Mouse (Mus musculus) midbrain, embryonic 12.5 days (tissue): ENCODE data around the gene Zfp184. TPM values are rescaled to one million over a fixed set of nuclear protein-coding genes. Genes with fewer than 3 reads are reported as not detected.
A peak's percentile ranks its signal among the peaks of the same experiment; 100 is the strongest.
"Not testable (repeated sequence)": the region's sequence is repeated elsewhere in the genome, so short reads cannot be mapped to it uniquely, and the experiment has no call there.

ENCODE experiments used
- ATAC-seq: fragments of 200-750 bp; cut with Nextera tagmentation; 2 replicates; pipeline ENCODE4 v1.8.0; 2017; ENCODE audit warnings: low read depth, moderate TSS enrichment, moderate library complexity; ENCODE audit not compliant: low FRiP score
- H3K27ac ChIP-seq: fragments of 300-500 bp; sonication (generic); replicated peaks from 2 replicates; pipeline ENCODE4 v1.5.1; 2016; ENCODE audit warnings: mild to moderate bottlenecking
- H3K27me3 ChIP-seq: fragments of 300-500 bp; sonication (generic); 2 replicates; pipeline ENCODE4 v1.6.1; 2016; ENCODE audit warnings: mild to moderate bottlenecking
- H3K36me3 ChIP-seq: fragments of 300-500 bp; sonication (generic); 2 replicates; pipeline ENCODE4 v1.6.1; 2016
- H3K4me1 ChIP-seq: fragments of 300-500 bp; sonication (generic); 2 replicates; pipeline ENCODE4 v1.6.1; 2016
- H3K4me2 ChIP-seq: fragments of 300-500 bp; sonication (generic); replicated peaks from 2 replicates; pipeline ENCODE4 v1.6.1; 2016; ENCODE audit warnings: mild to moderate bottlenecking, moderate library complexity
- H3K4me3 ChIP-seq: fragments of 300-500 bp; sonication (generic); 2 replicates; pipeline ENCODE4 v1.5.1; 2016; ENCODE audit warnings: mild to moderate bottlenecking
- H3K9ac ChIP-seq: fragments of 300-500 bp; sonication (generic); replicated peaks from 2 replicates; pipeline ENCODE4 v1.6.1; 2016; ENCODE audit warnings: mild to moderate bottlenecking, moderate library complexity
- H3K9me3 ChIP-seq: fragments of 300-500 bp; sonication (generic); 2 replicates; pipeline ENCODE4 v1.6.1; 2016; ENCODE audit warnings: mild to moderate bottlenecking
- WGBS: fragments of 180-500 bp; shearing (Covaris S2); methylation state at CpG from one replicate; pipeline ENCODE4 v1.1.7; 2016; 5-methylcytosine and 5-hydroxymethylcytosine counted together
- polyA plus RNA-seq: library from polyadenylated mRNA; unstranded; fragments of >200 nt; fragmentation: Nextera tagmentation; extraction: Ambion mirVana; gene quantifications from 2 replicates; pipeline ENCODE4 v1.2.1, GENCODE M21; 2016

The Zfp184 gene
- polyA plus RNA-seq: 22.3 and 24.2 TPM in 2 replicates

DNA sequence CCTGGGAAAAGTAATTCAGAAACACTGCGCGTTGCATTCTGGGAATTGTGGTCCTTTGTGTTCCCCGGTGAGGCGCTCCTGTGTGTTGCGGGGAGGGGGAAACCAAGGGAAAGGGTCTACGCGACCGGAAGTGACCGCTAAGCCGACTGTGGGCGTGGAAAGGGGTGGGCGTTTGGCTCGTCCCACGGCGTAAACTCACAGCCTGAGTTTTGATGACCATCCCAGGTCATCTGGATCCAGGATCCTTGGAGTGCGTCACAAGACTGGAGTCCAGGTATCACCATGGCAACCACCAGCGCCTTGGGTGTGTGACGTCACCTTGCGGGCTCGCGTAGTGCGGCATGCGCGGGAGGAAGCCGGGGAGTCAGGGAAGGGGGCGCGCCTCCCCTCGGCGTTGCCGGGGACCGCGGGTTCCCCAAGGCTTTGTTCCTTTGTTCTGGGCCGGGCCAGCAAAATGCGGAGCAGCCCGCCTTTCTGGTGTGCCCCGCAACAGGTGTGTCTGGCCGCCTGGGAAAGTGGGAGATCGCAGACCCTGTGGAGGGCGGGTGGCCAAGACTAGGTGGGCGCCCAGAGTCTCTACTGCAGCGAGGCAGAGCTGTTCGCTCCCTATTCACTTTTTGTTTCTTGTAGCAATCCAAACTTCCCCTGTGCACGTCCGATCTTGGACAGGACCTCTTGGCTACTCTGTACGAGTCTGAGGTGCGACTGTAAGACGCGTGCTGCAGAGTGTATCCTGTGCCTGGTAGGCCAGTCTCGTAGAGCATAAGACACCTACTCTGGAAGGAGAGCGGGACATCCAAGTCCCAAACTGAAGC, at the start of gene Zfp184:
TSS of gene Zfp184 (plus strand) at position 169 of the 815 bp plus-strand sequence.
- ATAC-seq: peak; percentile 95
- H3K36me3 ChIP-seq: peaks cover 19% of the 10 kb centered on the region
- H3K27me3 ChIP-seq: no peaks in the 10 kb centered on the region
- no peaks in the 10 kb centered on the region for H3K9me3 ChIP-seq
- WGBS: under 1% methylated on average over 50 of the region's 50 CpGs
- peak within 1 kb of the TSS; percentile 78 for H3K9ac ChIP-seq
- peak within 1 kb of the TSS; percentile 86 for H3K4me3 ChIP-seq
- peak within 1 kb of the TSS; percentile 75 for H3K27ac ChIP-seq
- H3K4me2 ChIP-seq: peak within 1 kb of the TSS; percentile 72
- H3K4me1 ChIP-seq: peaks cover 14% of the 10 kb centered on the region

DNA sequence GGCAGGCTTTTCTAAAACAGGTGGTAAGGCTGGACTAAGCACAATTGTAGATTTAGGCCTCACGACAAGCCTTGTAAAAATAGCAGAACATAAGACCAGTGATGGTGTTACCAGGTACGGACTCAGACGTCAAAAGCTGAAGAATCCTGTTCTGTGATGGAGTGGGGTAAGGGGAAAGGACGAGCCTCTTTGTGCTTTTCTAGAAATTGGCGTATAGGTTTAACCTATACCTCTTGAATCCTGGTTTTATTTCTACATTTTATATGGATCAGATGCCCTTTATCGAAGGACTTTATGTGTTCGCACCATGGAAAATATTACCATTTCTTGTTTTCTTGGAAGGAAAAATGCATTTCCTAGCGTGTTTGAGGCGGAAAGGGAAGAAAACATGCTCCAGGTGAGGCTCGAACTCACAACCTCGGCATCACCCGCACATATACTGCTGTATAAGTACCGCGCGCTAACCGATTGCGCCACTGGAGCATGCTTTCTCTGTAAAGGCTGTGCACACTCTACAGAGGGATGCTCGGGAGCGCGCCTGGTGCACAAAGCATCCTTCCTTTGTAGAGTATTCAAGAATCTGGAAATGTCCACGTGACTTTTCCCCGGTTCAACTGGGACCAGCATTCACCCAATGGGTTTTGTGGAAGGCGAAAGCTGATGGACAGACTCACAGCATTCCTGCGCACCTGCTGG, 48.2 kb upstream of the Zfp184 start:
- Histone ChIP-seq H3K4me3 (peak overlapping the region; percentile 57), H3K27ac (peak overlapping the region; percentile 47), H3K9ac (peak overlapping the region; percentile 45), H3K4me2 (peak overlapping the region; percentile 54), H3K36me3 (no peaks in the 10 kb centered on the region), H3K27me3 (peaks cover 7% of the 10 kb centered on the region), H3K9me3 (no peaks in the 10 kb centered on the region), H3K4me1 (peaks cover 5% of the 10 kb centered on the region; the same call in 1 of the 2 replicates)
- ATAC-seq: peak; percentile 96
- WGBS: 4% methylated on average over 24 of the region's 24 CpGs

DNA sequence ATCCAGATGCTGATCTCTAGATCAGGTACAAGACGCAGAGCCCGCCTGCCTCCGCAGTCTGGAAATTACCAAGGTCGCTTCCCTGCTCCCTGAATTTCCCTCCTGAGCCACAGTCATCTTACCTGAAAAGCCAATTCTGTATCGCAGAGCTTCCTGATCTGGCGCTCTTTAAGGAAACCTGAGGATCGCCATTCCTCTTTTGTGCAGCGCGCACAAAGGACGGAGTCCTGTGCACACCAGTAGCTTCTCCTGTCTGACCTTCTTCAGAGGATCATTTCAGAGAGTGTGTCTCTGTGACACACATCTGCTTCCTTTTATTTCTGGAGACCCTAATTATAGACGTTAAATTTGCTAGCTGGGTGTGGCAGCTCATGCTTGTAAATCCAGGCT, 47.7 kb upstream of the Zfp184 start:
- Histone ChIP-seq H3K9me3 (no peaks in the 10 kb centered on the region), H3K27ac (peak overlapping the region; percentile 47), H3K4me3 (peak overlapping the region; percentile 57), H3K4me1 (peaks cover 5% of the 10 kb centered on the region; the same call in 1 of the 2 replicates), H3K9ac (peak overlapping the region; percentile 45), H3K27me3 (peaks cover 7% of the 10 kb centered on the region), H3K4me2 (peak overlapping the region; percentile 54), H3K36me3 (no peaks in the 10 kb centered on the region)
- 0% methylated on average over 11 of the region's 11 CpGs for WGBS
- ATAC-seq: no peak; the same call in 1 of the 2 replicates

DNA sequence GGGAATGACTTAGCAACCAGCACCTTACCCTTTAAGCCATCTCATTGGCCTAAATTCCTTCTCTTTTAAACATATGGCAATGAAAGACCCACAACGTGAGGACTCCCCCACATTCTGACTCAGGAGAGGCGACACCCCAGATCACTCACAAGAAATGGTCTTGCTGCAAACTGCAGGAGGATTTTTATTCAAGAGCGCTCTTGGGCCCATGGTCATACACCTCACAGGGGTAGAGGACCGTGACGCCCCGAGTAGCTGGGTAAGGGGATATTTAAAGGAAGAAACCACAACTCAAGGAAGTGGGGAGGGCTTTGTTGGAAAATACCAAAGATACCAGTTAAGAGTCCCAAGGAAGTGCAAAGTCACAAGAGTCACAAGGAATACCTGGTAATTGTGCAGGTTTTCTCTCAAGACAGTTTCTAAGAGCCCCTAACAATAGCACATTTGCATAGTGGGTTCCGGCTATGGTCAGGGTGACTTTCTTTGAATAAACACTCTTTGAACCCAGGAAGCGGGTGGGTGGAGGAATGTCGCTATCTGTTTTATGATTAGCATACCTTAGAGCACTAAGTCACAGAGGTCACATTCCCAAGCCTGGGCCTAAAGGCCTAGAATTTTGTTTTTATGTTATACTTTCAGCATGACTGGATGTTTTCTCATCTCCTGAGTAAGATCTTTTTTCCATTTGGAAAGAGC, 43.9 kb upstream of the Zfp184 start:
- not testable (repeated sequence) for H3K27me3 ChIP-seq, H3K36me3 ChIP-seq, H3K27ac ChIP-seq, H3K4me2 ChIP-seq, H3K4me3 ChIP-seq, H3K9ac ChIP-seq, H3K9me3 ChIP-seq, H3K4me1 ChIP-seq, ATAC-seq
- 90% methylated on average over 9 of the region's 9 CpGs for WGBS

DNA sequence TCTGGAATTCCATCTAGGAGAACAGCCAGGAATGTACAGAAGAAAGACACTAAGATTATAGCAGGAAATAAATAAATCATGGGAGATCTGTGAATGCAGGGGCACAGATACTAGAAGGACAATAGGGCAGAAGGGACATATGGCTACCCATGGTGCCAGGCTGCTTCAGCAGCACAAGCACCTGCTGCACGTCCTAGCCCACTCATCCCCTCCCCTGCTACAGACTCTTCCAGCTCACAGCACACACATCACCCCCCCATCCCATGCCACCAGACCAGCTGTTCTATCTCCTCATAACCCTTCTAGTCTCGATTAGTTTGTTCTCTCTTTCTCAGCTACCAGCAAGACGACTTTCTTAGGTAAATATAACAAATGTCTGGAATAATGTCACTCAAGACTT, 41.4 kb upstream of the Zfp184 start:
- WGBS: 53% methylated on average over 3 of the region's 3 CpGs
- no peak for ATAC-seq
- H3K36me3 ChIP-seq: no peaks in the 10 kb centered on the region

DNA sequence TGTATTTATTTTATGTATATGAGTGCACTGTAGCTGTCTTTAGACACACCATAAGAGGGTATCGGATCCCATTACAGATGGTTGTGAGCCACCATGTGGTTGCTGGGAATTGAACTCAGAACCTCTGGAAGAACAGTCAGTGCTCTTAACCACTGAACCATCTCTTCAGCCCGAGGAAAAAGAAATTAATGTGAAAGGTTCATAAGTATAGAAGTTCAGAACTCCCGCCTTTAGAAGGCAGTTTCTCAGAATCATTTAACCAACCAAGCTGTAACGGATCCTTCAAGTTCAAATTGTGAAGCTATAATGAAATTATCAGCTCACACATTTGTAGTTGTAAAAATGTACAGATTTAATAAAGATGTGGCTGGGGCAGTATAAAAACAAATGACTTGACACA, 40.8 kb upstream of the Zfp184 start:
- H3K4me1 ChIP-seq, H3K9me3 ChIP-seq, H3K27ac ChIP-seq, H3K36me3 ChIP-seq, H3K27me3 ChIP-seq, H3K4me3 ChIP-seq, ATAC-seq, H3K9ac ChIP-seq, H3K4me2 ChIP-seq: not testable (repeated sequence)
- WGBS: 69% methylated on average over 4 of the region's 4 CpGs

More for the DNA sequence above, 41.4 kb upstream of the Zfp184 start:
- Histone ChIP-seq H3K4me1 (0 out of 2 replicates have a peak, but pooled peaks cover 3% of the 10 kb centered on the region), H3K27ac (no peak overlapping the region), H3K27me3 (peaks cover 7% of the 10 kb centered on the region), H3K4me3 (no peak overlapping the region), H3K9me3 (no peaks in the 10 kb centered on the region), H3K9ac (no peak overlapping the region), H3K4me2 (no peak overlapping the region)

DNA sequence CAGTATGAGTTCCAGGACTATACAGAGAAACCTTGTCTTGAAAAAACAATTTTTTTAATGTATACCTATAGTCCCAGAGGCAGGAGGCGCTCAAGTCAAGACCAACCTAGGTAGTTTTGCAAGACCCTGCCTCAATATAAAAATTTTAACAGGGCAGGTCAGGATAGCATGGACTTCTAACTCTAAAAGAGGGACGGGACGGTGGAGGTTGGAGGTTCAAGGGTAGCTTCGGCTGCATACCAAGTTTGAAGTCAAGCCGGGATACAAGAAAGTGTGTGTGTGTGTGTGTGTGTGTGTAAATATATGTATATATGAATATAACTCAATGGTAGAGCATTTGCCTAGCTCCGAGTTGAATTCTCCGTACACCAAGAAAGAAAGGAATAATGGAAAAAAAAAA, 38.6 kb upstream of the Zfp184 start:
- no peak overlapping the region for H3K4me2 ChIP-seq
- H3K4me1 ChIP-seq: 0 out of 2 replicates have a peak, but pooled peaks cover 3% of the 10 kb centered on the region
- no peaks in the 10 kb centered on the region for H3K36me3 ChIP-seq
- H3K4me3 ChIP-seq: no peak overlapping the region
- no peak overlapping the region for H3K27ac ChIP-seq
- peaks cover 7% of the 10 kb centered on the region for H3K27me3 ChIP-seq
- H3K9ac ChIP-seq: no peak overlapping the region
- no peak for ATAC-seq
- WGBS: 32% methylated on average over 7 of the region's 7 CpGs
- H3K9me3 ChIP-seq: no peaks in the 10 kb centered on the region

DNA sequence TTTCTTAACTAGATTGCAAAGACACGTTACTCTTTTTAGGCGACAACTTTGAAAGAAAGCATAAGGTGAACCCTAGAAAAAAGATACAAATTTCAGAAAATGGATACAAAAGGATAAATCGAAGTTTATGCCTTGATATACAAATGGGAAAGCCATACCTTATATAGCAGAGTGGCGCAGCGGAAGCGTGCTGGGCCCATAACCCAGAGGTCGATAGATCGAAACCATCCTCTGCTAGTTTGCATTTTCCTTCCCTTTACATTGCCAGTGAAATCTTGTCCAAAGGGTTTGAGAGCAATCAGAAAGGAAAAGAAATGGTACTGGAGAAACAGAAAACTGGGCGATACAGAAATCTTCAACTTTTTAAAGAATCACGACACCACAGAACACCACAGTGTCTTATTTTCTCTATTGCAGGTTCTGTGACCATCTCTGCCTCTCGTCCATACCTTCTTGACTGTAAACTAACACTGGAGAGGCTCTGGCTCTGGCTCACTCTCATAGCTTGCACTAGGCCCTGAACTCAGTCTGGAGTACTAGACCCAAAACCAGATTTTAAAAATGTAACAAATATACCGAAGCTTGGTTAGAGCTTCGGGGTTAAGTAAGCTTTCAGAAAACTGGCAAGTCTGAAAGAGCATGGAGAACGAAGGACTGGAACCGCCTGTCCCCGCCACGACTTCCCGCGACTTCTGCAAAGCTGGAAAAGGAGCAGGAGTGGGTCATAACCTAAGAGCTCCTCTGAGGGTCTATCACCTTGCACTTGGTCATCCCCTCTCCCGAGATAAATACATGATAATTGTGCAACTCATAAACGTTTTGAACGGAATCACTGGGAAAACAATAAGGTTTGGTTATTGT, 37.7 kb upstream of the Zfp184 start:
- no peak overlapping the region for H3K27ac ChIP-seq
- H3K27me3 ChIP-seq: peaks cover 7% of the 10 kb centered on the region
- H3K4me2 ChIP-seq: no peak overlapping the region; the same call in 1 of the 2 replicates
- no peak overlapping the region for H3K9ac ChIP-seq
- no peaks in the 10 kb centered on the region for H3K9me3 ChIP-seq
- H3K4me1 ChIP-seq: 0 out of 2 replicates have a peak, but pooled peaks cover 3% of the 10 kb centered on the region
- ATAC-seq: no peak
- H3K4me3 ChIP-seq: peak overlapping the region; percentile 6; the same call in 1 of the 2 replicates
- 4% methylated on average over 22 of the region's 22 CpGs for WGBS
- H3K36me3 ChIP-seq: no peaks in the 10 kb centered on the region

DNA sequence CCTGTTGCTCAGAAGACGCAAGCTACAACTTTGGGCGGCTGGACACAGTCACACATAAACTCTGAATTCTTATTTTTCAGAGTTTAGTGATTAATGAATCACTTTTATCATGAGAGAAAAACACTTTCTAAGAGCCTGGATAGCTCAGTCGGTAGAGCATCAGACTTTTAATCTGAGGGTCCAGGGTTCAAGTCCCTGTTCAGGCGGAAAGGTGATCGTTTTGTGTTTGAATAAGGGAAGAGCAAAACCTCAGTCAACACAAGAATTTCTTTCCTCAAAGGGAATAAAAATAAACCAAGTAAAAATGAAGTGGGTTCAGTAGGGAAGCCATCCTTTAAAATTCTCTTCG, 37.1 kb upstream of the Zfp184 start:
- not testable (repeated sequence) for H3K4me2 ChIP-seq, H3K9me3 ChIP-seq, H3K36me3 ChIP-seq, H3K27ac ChIP-seq, H3K4me1 ChIP-seq, H3K27me3 ChIP-seq, H3K9ac ChIP-seq, ATAC-seq
- 7% methylated on average over 6 of the region's 6 CpGs for WGBS
- peak overlapping the region; percentile 6; the same call in 1 of the 2 replicates for H3K4me3 ChIP-seq

DNA sequence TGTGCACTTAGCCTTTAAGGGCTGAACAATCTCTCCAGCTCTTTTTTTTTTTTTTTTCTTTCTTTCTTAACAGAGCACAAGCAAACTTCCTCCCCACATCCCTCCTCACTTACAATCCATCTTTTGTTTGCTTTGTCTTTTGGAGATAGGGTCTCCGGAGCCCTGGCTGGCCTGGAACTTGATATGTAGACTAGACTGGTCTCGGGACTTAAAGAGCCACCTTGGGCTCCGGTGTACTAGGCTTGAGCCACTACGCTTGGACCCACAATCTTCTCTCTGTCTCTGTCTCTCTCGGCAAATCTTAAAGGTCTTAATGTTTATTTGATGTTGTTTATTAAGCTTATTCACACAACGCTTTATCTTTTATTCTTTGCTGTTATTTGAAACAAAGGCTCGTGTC, 34.2 kb upstream of the Zfp184 start:
- Histone ChIP-seq H3K4me1 (0 out of 2 replicates have a peak, but pooled peaks cover 7% of the 10 kb centered on the region), H3K4me2 (peak overlapping the region; percentile 22; the same call in 1 of the 2 replicates), H3K36me3 (no peaks in the 10 kb centered on the region), H3K27ac (no peak overlapping the region), H3K9ac (no peak overlapping the region), H3K4me3 (peak overlapping the region; percentile 16; the same call in 1 of the 2 replicates), H3K9me3 (no peaks in the 10 kb centered on the region), H3K27me3 (peaks cover 24% of the 10 kb centered on the region)
- 4% methylated on average over 7 of the region's 7 CpGs for WGBS
- no peak for ATAC-seq

DNA sequence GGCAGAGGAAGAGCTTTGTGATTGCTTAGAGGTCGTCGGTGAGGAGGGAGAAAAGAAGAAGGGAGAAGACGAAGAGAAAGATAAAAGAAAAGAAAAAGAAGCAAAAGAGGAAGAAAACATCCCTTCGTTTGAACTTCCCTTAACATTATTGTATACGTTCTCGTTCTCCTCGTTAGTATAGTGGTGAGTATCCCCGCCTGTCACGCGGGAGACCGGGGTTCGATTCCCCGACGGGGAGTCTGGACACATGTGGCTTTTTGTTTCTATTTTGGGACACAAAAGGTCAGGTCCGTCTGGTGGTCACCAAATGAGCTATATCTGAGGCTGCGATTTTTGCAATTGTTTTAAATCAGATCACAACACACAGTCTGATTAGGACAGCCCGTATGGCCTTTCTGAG, 33.7 kb upstream of the Zfp184 start:
- WGBS: 2% methylated on average over 17 of the region's 17 CpGs
- Histone ChIP-seq H3K9me3 (no peaks in the 10 kb centered on the region), H3K4me3 (peak overlapping the region; percentile 16; the same call in 1 of the 2 replicates), H3K4me1 (0 out of 2 replicates have a peak, but pooled peaks cover 7% of the 10 kb centered on the region), H3K27ac (no peak overlapping the region), H3K27me3 (peaks cover 27% of the 10 kb centered on the region), H3K36me3 (no peaks in the 10 kb centered on the region), H3K9ac (no peak overlapping the region), H3K4me2 (peak overlapping the region; percentile 22; the same call in 1 of the 2 replicates)
- ATAC-seq: no peak
